Mouse (Mus musculus): Measurements from ENCODE around the gene Rnf40. TPM values are rescaled to one million over a fixed set of nuclear protein-coding genes. Genes with fewer than 3 reads are reported as not detected.

Gene Rnf40
- polyA plus RNA-seq, 1 experiment from 2014 or later: 50.3 TPM

- Histone ChIP-seq H3K4me3 (ENCODE audit: low read depth, low read length) (no peak overlapping the region), H3K27me3 (ENCODE audit: control insufficient read depth, insufficient read depth, low read depth, low read length) (no peaks in the 10 kb centered on the region), H3K9me3 (replicated peaks; ENCODE audit: control insufficient read depth, low read length, poor library complexity, severe bottlenecking) (no peaks in the 10 kb centered on the region), H3K27ac (ENCODE audit: low read length) (no peak overlapping the region), H3K9ac (ENCODE audit: low read depth, low read length) (no peak overlapping the region), H3K4me2 (ENCODE audit: low read length) (no peak overlapping the region; the same call in 1 of the 2 replicates), H3K4me1 (ENCODE audit: control insufficient read depth, insufficient read depth, low read length) (peaks cover 2% of the 10 kb centered on the region; the same call in 1 of the 2 replicates), H3K36me3 (ENCODE audit: control insufficient read depth, insufficient read depth, low read length) (no peaks in the 10 kb centered on the region)
- ATAC-seq: no peak
- WGBS: 74% methylated on average over 2 of the region's 3 CpGs
Observed at GRCm38 (mm10) chr7:127651624-127652023, 63.1 kb downstream of the Rnf40 start.

GRCm38 (mm10) chr7:127652050-127652449 lies 63.5 kb downstream of the Rnf40 start:
- no peak for ATAC-seq
- no peak overlapping the region for H3K27ac ChIP-seq (ENCODE audit: low read length)
- no peaks in the 10 kb centered on the region for H3K36me3 ChIP-seq (ENCODE audit: control insufficient read depth, insufficient read depth, low read length)
- WGBS: 20% methylated on average over 18 of the region's 18 CpGs
- no peaks in the 10 kb centered on the region for H3K9me3 ChIP-seq (replicated peaks; ENCODE audit: control insufficient read depth, low read length, poor library complexity, severe bottlenecking)
- 0 out of 2 replicates have a peak overlapping the region, but pooled peaks have one; percentile 20 for H3K9ac ChIP-seq (ENCODE audit: low read depth, low read length)
- peaks cover 2% of the 10 kb centered on the region; the same call in 1 of the 2 replicates for H3K4me1 ChIP-seq (ENCODE audit: control insufficient read depth, insufficient read depth, low read length)
- H3K27me3 ChIP-seq (ENCODE audit: control insufficient read depth, insufficient read depth, low read depth, low read length): no peaks in the 10 kb centered on the region
- H3K4me3 ChIP-seq (ENCODE audit: low read depth, low read length): no peak overlapping the region
- peak overlapping the region; percentile 26 for H3K4me2 ChIP-seq (ENCODE audit: low read length)

- Histone ChIP-seq H3K9me3 (replicated peaks; ENCODE audit: control insufficient read depth, low read length, poor library complexity, severe bottlenecking) (no peaks in the 10 kb centered on the region), H3K4me3 (ENCODE audit: low read depth, low read length) (no peak overlapping the region), H3K9ac (ENCODE audit: low read depth, low read length) (no peak overlapping the region), H3K4me2 (ENCODE audit: low read length) (no peak overlapping the region), H3K36me3 (ENCODE audit: control insufficient read depth, insufficient read depth, low read length) (no peaks in the 10 kb centered on the region), H3K4me1 (ENCODE audit: control insufficient read depth, insufficient read depth, low read length) (peaks cover 2% of the 10 kb centered on the region; the same call in 1 of the 2 replicates), H3K27ac (ENCODE audit: low read length) (no peak overlapping the region), H3K27me3 (ENCODE audit: control insufficient read depth, insufficient read depth, low read depth, low read length) (no peaks in the 10 kb centered on the region)
- 75% methylated on average over 10 of the region's 10 CpGs for WGBS
- no peak for ATAC-seq
Observed at GRCm38 (mm10) chr7:127654318-127654717, 65.8 kb downstream of the Rnf40 start.

Other genes starting within 250 kb of the Rnf40 start
- 16.3 and 17.7 TPM in 2 replicates for gene Zfp768, start 243.2 kb upstream of the Rnf40 start, polyA plus RNA-seq (2015; fragmentation: Nextera tagmentation; extraction: Ambion mirVana)
- 10.1 and 10.5 TPM in 2 replicates for gene Zfp747, start 212.7 kb upstream of the Rnf40 start, polyA plus RNA-seq (2015; fragmentation: Nextera tagmentation; extraction: Ambion mirVana)
- 4.6 and 5.4 TPM in 2 replicates for gene 9130019O22Rik, start 201.6 kb upstream of the Rnf40 start, polyA plus RNA-seq (2015; fragmentation: Nextera tagmentation; extraction: Ambion mirVana)
- 4.9 and 6.3 TPM in 2 replicates for gene E430018J23Rik, start 195.1 kb upstream of the Rnf40 start, polyA plus RNA-seq (2015; fragmentation: Nextera tagmentation; extraction: Ambion mirVana)
- gene Zfp764, start 181.9 kb upstream of the Rnf40 start, polyA plus RNA-seq (2015; fragmentation: Nextera tagmentation; extraction: Ambion mirVana): 4.9 and 5.3 TPM in 2 replicates
- 27.7 and 28.1 TPM in 2 replicates for gene Zfp688, start 166.7 kb upstream of the Rnf40 start, polyA plus RNA-seq (2015; fragmentation: Nextera tagmentation; extraction: Ambion mirVana)
- 16.5 and 17.6 TPM in 2 replicates for gene Zfp689, start 139.6 kb upstream of the Rnf40 start, polyA plus RNA-seq (2015; fragmentation: Nextera tagmentation; extraction: Ambion mirVana)
- 32.9 and 36.0 TPM in 2 replicates for gene Prr14, start 129.2 kb upstream of the Rnf40 start, polyA plus RNA-seq (2015; fragmentation: Nextera tagmentation; extraction: Ambion mirVana)
- 9.1 and 12.5 TPM in 2 replicates for gene Fbrs, start 109.6 kb upstream of the Rnf40 start, polyA plus RNA-seq (2015; fragmentation: Nextera tagmentation; extraction: Ambion mirVana)
- 38.4 and 49.5 TPM in 2 replicates for gene Srcap, start 76.8 kb upstream of the Rnf40 start, polyA plus RNA-seq (2015; fragmentation: Nextera tagmentation; extraction: Ambion mirVana)
- gene Gm42715, start 69.2 kb upstream of the Rnf40 start, polyA plus RNA-seq (2015; fragmentation: Nextera tagmentation; extraction: Ambion mirVana): 14.1 and 15.7 TPM in 2 replicates
- 8.5 and 9.4 TPM in 2 replicates for gene Tmem265, start 27.4 kb upstream of the Rnf40 start, polyA plus RNA-seq (2015; fragmentation: Nextera tagmentation; extraction: Ambion mirVana)
- 59.4 and 62.5 TPM in 2 replicates for gene Phkg2, start 15.4 kb upstream of the Rnf40 start, polyA plus RNA-seq (2015; fragmentation: Nextera tagmentation; extraction: Ambion mirVana)
- gene Ccdc189, start 172 bp upstream of the Rnf40 start, polyA plus RNA-seq (2015; fragmentation: Nextera tagmentation; extraction: Ambion mirVana): 10.2 and 11.9 TPM in 2 replicates
- 18.3 and 22.4 TPM in 2 replicates for gene Zfp629, start 27.0 kb downstream of the Rnf40 start, polyA plus RNA-seq (2015; fragmentation: Nextera tagmentation; extraction: Ambion mirVana)
- 41.7 and 43.2 TPM in 2 replicates for gene Bcl7c, start 120.2 kb downstream of the Rnf40 start, polyA plus RNA-seq (2015; fragmentation: Nextera tagmentation; extraction: Ambion mirVana)
- gene Ctf1, start 124.0 kb downstream of the Rnf40 start, polyA plus RNA-seq (2015; fragmentation: Nextera tagmentation; extraction: Ambion mirVana): 3.2 and 3.3 TPM in 2 replicates
- 0.10 TPM in 1 of 2 replicates, not detected in the other for gene Ctf2, start 143.4 kb downstream of the Rnf40 start, polyA plus RNA-seq (2015; fragmentation: Nextera tagmentation; extraction: Ambion mirVana)
- 7.4 and 8.0 TPM in 2 replicates for gene Fbxl19, start 155.8 kb downstream of the Rnf40 start, polyA plus RNA-seq (2015; fragmentation: Nextera tagmentation; extraction: Ambion mirVana)
- gene Orai3, start 181.0 kb downstream of the Rnf40 start, polyA plus RNA-seq (2015; fragmentation: Nextera tagmentation; extraction: Ambion mirVana): 8.8 TPM in 2 replicates
- gene Setd1a, start 187.9 kb downstream of the Rnf40 start, polyA plus RNA-seq (2015; fragmentation: Nextera tagmentation; extraction: Ambion mirVana): 12.8 and 18.0 TPM in 2 replicates
- not detected in 2 replicates for gene Gm49388, start 196.8 kb downstream of the Rnf40 start, polyA plus RNA-seq (2015; fragmentation: Nextera tagmentation; extraction: Ambion mirVana)
- gene Hsd3b7, start 211.8 kb downstream of the Rnf40 start, polyA plus RNA-seq (2015; fragmentation: Nextera tagmentation; extraction: Ambion mirVana): 8.4 and 10.3 TPM in 2 replicates
- 18.3 and 19.7 TPM in 2 replicates for gene Stx4a, start 235.5 kb downstream of the Rnf40 start, polyA plus RNA-seq (2015; fragmentation: Nextera tagmentation; extraction: Ambion mirVana)
- 66.5 and 82.2 TPM in 2 replicates for gene Stx1b, start 235.8 kb downstream of the Rnf40 start, polyA plus RNA-seq (2015; fragmentation: Nextera tagmentation; extraction: Ambion mirVana)

All from midbrain, embryonic 16.5 days (tissue).